Mouse (Mus musculus) MEL (cell line): ENCODE measurements around the gene Fam50a.

Source experiments
- BHLHE40 ChIP-seq: IDR thresholded peaks from 2 replicates; pipeline ENCODE4 v1.6.1; 2012; ENCODE audit warnings: low read depth, mild to moderate bottlenecking, inconsistent platforms, low read length, improper control_type of control experiment, borderline replicate concordance
- CTCF ChIP-seq, 3 experiments: IDR thresholded peaks in 2 of 3; conservative IDR thresholded peaks in 1 of 3; 2 replicates each; pipeline ENCODE4 v1.5.1; 2011 to 2012; ENCODE audit warnings: low read length in 3 of 3, low read depth in 2 of 3, mild to moderate bottlenecking in 2 of 3, improper control_type of control experiment in 1 of 3, inconsistent platforms in 1 of 3, mixed read lengths in 1 of 3, moderate library complexity in 1 of 3; ENCODE audit not compliant: control insufficient read depth in 1 of 3, insufficient read depth in 1 of 3, poor library complexity in 1 of 3, severe bottlenecking in 1 of 3
- MYC ChIP-seq: IDR thresholded peaks from 2 replicates; pipeline ENCODE4 v1.6.1; 2011; ENCODE audit warnings: low read depth, mild to moderate bottlenecking, low read length, improper control_type of control experiment, moderate library complexity
- POLR2A ChIP-seq, 2 experiments: IDR thresholded peaks; 2 replicates each; pipeline ENCODE4 v1.6.1; 2011 to 2012; ENCODE audit warnings: low read length in 2 of 2, mild to moderate bottlenecking in 2 of 2, control low read depth in 1 of 2, improper control_type of control experiment in 1 of 2, low read depth in 1 of 2, moderate library complexity in 1 of 2; ENCODE audit not compliant: control insufficient read depth in 1 of 2, insufficient read depth in 1 of 2, poor library complexity in 1 of 2
- POLR2AphosphoS2 ChIP-seq: IDR thresholded peaks from 2 replicates; pipeline ENCODE4 v1.6.1; 2011; ENCODE audit warnings: low read length, improper control_type of control experiment
- POLR2AphosphoS5 ChIP-seq: IDR thresholded peaks from 2 replicates; pipeline ENCODE4 v1.6.1; 2012; ENCODE audit warnings: low read depth, borderline replicate concordance, mild to moderate bottlenecking, inconsistent platforms, low read length, moderate library complexity, mixed read lengths
- RCOR1 ChIP-seq: IDR thresholded peaks from 2 replicates; pipeline ENCODE4 v1.6.1; 2012; ENCODE audit warnings: low read depth, mild to moderate bottlenecking, inconsistent platforms, low read length, improper control_type of control experiment
- SMC3 ChIP-seq: IDR thresholded peaks from 2 replicates; pipeline ENCODE4 v1.6.1; 2011; ENCODE audit warnings: low read depth, low read length, improper control_type of control experiment
- TAL1 ChIP-seq: IDR thresholded peaks from 2 replicates; pipeline ENCODE4 v1.6.1; 2012; ENCODE audit warnings: mild to moderate bottlenecking, inconsistent platforms, low read length, moderate library complexity, mixed read lengths

- no peak for TF ChIP-seq SMC3
- no peak for TF ChIP-seq CTCF (IDR thresholded peaks at IDR 0.05 in 2 of 3, conservative IDR thresholded peaks at IDR 0.05 in 1 of 3; ENCODE audit: control insufficient read depth in 1 of 3, insufficient read depth in 1 of 3, low read depth in 2 of 3, low read length in 3 of 3, poor library complexity in 1 of 3, severe bottlenecking in 1 of 3)
- TF ChIP-seq MYC, result peak; percentile 53; the same call in 1 of the 2 replicates
- peak; percentile 23; the same call in 1 of the 2 replicates for TF ChIP-seq BHLHE40
- no peak for TF ChIP-seq TAL1
- no peak for TF ChIP-seq POLR2AphosphoS2
- no peak for TF ChIP-seq POLR2A (IDR thresholded peaks at IDR 0.05; ENCODE audit: control insufficient read depth in 1 of 2, insufficient read depth in 1 of 2, low read depth in 1 of 2, low read length in 2 of 2, poor library complexity in 1 of 2)
- no peak for TF ChIP-seq RCOR1
- TF ChIP-seq POLR2AphosphoS5, result no peak
These were observed 34.9 kb upstream of the Fam50a start for GRCm38 (mm10) chrX:74277916-74278315.
